Mouse (Mus musculus) kidney, adult 18-20 months (tissue): ENCODE measurements around the gene Rfesd.

Experiments
- DNase-seq: peaks from one replicate; pipeline ENCODE4 v3.0.0; 2021

The Rfesd gene

GRCm38 (mm10) chr13:76017974-76018843 is at the start of gene Rfesd:
Rfesd (minus strand) TSS chr13:76018719.
- peak; percentile 96 for DNase-seq

DNA sequence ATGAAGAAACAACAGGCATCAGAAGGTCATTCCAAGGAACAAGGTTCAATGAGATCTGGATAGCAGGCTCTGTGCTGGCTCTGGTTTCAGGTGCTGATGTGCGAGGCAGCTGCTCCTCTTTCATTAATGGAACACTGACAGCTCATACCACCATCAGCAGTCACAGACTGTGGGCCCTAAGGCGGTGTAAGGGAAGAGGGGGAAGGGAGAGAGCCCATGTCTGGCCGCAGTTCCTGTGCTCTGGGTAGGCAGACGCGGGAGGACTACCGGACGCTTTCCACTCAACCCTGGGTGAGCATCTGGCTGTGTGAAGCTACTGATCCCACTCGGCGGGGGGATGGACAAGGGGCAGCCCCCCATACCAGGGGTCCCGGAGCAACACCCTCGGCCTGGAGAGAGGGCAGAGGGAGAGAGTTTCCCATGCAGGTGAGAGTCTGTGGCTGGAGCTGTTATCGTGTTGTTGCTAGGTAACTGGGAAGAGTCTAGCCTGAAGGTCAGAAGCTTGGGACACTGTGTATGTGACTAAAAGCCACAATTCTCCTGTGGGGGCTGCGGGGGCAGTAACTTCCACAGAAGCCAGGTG is 45.9 kb upstream of the Rfesd start:
- DNase-seq = no peak

DNA sequence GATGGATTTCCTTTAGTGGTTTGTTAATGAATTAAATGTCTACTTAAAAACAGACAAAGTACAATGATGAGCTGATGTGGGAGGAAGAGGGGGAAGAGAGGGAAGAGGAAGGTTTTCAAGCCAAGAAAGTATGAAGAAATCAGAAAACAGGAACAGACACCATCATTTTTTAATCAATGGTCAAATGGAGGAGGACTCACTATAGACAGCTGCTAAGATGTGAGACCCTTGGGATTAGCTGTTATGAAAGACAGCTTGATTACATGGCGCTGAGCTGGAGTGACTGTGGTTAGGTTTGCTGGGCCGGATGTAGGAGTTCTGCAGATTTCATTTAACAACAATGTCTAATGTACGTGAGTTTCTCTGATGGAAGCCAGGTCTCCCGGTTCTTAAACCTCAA is 45.0 kb upstream of the Rfesd start:
- no peak for DNase-seq

GRCm38 (mm10) chr13:76062569-76062968 is 44.0 kb upstream of the Rfesd start:
- DNase-seq = no peak

GRCm38 (mm10) chr13:76062126-76062525 is 43.6 kb upstream of the Rfesd start:
- DNase-seq = no peak

DNA sequence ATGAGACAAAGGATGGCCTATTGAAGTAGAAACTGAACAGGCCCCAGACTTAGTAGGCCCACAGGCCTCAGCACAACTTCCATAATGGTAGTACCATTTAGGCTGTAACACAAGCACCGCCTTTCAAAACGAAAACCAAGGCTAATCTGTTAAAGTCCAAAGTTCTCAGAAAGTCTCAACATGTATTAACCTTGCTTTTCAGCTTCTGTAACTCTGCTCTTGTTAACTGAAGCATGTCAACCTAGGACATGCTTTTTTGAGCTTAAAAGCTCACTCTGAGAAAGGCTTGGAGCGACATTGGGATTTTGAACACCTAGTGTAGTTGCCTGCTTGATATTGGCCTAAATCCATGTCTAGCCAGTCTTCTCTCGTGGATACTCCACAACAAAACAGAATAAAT is 41.1 kb upstream of the Rfesd start:
- DNase-seq = peak; percentile 6

- DNase-seq = no peak
Measured at GRCm38 (mm10) chr13:76057267-76058069, 38.9 kb upstream of the Rfesd start.

DNA sequence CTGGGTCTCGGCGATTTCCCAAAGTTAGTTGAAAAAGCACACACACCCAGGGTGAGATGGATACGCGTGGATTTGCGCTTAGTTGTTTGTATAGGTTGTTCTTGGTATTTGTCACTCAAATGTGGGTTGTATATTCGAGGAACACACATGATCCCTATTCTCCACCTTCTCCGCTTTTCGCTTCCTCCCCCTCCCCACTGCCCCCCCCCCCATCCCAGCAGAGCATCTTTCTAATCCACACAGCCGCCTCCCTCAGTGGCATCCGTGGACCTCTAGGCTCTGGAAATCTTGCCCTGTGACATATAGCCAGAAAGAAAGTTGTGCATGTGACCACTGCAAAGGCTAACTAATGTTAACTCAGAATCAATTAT is 38.4 kb upstream of the Rfesd start, which contains the start of gene Gpr150:
Gene Gpr150, minus strand, starts transcription at position 101 of the 371 bp plus-strand sequence.
- DNase-seq = no peak

DNA sequence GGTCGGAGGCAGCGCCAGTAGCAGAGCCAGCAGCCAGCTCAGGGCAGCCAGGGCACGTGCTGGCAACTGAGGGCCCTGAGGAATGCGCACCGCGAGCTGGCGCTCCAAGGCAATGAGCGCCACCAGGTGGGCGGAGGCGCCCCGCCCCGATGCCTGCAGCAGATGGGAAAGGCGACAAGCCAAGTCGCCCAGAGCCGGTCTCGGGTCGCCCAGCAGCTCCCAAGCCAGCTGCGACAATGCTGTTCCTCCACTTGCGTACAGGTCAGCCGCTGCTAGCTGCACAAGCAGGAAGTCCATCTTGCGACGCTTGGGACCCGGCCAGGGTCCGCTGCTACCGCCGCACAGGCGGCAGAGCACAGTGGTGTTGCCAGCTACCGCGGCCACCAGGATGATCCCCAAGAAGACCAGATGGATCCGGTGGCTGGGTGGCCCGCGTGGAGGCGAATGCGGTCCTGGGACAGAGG is 37.8 kb upstream of the Rfesd start:
- peak; percentile 84 for DNase-seq

DNA sequence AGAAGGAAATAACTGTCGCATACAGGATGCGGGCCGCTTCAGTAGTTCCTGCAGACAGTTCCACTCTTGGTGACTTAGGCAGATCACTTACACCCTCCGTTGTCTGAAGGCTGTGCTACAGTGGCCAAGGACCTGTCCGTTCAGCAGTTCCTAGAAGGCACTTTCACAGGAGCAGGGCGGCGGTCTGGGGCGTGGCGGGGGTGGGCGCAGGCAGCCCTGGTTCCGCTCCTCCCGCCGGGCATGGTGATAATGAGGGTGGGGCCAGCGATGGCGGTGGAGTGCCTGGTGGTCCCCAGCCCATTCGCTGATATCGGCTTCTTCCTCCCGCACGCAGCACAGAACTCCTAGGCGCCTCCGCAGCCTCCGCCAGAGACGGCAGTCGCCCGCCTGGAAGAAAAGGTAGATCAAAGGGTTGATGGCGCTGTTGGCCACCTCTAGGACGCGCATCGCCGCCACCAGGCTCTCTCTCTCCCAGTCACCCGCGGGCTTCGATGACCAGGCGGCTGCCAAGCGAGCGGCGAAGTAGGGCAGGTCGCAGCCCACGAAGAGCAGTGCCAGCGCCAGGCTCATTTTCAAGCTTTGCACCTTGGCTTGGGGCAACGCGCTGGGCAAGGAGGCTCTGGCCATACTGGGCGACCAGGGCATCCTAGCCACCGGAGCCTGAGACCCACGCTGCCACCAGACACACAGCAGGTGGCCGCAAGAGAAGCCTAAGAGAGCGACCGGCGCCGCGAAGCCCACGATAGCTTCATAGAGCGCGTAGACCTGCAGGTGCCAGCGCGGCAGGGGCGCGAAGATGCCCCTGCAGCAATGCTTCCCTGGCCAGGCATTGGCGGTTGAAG is 37.1 kb upstream of the Rfesd start:
- DNase-seq = peak; percentile 49

DNA sequence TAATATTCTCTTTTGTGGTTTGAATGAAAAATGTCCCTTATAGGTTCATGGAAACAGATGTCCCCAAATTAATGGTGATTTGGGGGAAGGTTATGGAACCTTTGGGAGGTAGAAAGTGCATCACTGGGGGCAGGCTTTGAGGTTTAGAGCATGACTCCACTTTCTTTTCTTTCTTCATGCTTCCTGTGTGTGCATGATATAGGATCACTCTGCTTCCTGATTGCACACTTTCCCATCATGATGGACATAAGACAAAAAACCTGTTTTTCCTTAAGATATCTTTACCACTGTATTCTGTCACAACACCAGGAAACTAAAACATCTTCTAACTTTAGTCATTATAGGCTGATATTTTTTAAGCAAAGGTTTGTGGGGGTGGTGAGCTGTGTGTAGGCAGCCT is 26.5 kb upstream of the Rfesd start:
- DNase-seq = no peak

DNA sequence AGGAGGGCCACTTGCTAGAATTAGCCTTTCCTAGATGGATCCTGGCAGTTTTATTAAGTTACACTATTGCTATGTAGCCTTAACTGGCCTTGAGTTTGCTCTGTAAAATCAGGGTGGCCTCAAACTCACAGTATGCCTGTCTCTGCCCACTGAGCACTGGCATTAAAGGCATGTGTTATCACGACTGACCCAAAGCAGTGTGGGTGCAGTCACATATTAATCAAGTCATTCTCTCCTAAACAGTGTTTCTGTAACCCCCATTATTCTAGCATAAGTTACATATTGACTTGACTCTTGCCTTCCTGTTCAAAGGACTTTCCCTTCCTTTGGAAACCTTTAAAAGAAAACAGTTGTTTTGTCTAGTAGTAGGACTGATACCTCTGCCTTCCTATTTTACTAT is 23.9 kb upstream of the Rfesd start:
- DNase-seq = no peak

DNA sequence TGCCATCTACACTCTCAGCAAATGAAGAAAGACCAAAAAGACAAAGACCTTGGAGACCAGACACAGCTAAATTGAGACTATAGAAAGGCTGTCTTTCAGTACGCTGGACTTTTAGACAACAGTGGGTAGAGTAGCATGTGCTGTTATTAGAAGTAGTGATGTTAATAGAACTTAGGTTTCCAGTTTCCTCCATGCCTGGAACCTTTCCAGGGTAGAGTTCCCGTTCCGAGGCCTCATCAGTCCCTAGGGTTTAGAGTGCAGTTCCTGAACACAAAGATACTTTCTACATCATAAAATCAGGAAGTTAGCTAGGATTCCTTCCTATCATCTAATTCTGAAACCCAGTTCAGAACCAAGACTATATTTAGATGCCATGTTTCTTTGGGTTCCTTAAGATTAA is 6.1 kb upstream of the Rfesd start:
- DNase-seq = no peak

GRCm38 (mm10) chr13:76021782-76022181 is 3.3 kb upstream of the Rfesd start:
- no peak for DNase-seq

DNA sequence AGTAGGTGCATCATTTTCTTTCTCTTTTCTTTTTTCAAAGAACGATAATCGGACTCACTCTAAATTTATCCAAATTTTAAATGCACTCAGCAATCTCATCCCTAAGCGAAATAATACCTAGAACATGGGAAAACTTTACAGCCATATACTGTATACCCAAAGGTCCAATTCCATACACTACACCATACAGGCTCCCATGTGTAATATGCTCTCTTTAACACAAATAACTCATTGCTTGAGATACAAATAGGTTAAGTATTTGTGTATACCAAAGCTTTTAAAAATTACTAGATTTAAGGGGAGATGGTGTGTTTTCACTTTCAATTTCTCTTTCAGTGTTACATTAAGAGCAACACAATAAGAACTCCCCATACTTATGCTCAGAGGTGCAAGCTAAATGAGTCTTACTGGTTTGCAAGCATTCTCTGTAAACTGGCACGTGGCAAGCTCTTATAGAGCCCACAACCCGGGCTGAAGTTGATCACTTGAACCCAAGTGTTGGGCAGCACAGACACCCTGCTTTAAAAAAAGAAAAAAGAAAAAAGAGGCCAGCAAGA is 403 bp upstream of the Rfesd start:
- DNase-seq = no peak

DNA sequence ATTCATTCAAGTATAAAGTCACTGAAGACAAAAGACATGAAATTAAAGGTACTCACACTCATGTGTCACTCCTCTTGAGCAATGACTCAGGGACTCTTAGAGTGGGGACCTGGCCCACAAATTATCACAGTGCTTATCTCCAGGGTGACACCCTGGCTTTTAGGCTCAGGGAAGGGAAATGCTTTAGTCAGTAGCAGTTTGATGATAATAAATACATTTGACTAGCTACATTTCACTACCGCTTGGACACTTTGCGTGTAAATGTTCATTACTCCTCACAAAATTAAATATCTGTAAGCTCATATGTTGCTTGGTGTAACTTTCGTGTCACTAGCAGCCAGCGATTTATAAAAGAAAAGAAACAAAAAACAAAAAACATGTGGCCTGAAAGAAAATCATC is 1.1 kb downstream of the Rfesd start:
- no peak for DNase-seq

DNA sequence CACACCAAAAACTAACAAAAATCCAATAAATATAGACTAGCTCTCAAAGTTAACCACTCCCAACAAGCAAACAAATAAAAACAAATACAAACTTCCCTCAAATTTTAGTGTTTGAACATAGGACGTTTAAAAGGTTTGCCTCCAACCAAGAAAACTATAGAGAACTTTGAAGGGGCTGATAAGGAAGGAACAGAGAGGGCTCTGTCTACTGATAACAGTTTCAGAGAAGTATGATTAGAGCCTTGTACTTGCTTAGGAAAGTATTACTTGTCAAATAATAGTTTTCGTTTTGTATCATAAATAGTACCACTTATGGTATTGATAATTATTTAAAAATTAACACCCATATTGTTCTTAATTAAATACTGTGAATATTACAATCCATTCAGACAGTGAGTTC is 4.0 kb downstream of the Rfesd start:
- DNase-seq = no peak

- no peak for DNase-seq
Measured at GRCm38 (mm10) chr13:76003272-76003671, 15.2 kb downstream of the Rfesd start.

GRCm38 (mm10) chr13:75992169-75993028 is 26.1 kb downstream of the Rfesd start:
- peak; percentile 32 for DNase-seq

- DNase-seq = no peak
Measured at GRCm38 (mm10) chr13:75988096-75988495, 30.4 kb downstream of the Rfesd start.

DNA sequence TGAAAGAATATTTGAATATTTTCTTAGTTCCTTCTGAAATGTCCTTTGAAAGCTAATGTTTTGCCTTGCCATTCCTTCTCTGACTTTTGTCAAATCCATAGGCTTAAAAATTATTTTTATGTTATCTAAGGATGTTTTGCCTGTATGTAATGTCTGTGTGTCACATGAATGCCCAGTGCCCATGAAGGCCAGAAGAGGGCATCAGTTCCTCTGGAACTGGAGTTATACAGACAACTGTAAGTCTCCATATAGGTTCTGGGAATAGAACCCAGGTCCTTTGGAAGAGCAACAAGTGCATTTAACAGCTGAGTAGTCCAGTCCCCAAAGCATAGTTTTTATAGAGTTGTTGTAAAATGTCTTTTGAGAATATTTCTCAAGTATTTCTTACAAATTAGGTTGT is 36.6 kb downstream of the Rfesd start:
- no peak for DNase-seq
